Mouse (Mus musculus) neural tube, embryonic 12.5 days (tissue): Measurements from ENCODE around the gene Syne1. TPM values are rescaled to one million over a fixed set of nuclear protein-coding genes. Genes with fewer than 3 reads are reported as not detected.

ENCODE experiments used
- ATAC-seq: fragments of 200-750 bp; cut with Nextera tagmentation; 2 replicates; pipeline ENCODE4 v1.8.0; 2017; ENCODE audit warnings: low read depth, mild to moderate bottlenecking, moderate TSS enrichment, moderate library complexity; ENCODE audit not compliant: low FRiP score
- H3K27ac ChIP-seq: fragments of 300-500 bp; sonication (generic); 2 replicates; pipeline ENCODE4 v1.5.1; 2016
- H3K27me3 ChIP-seq: fragments of 300-500 bp; sonication (generic); replicated peaks from 2 replicates; pipeline ENCODE4 v1.6.1; 2016; ENCODE audit warnings: mild to moderate bottlenecking
- H3K36me3 ChIP-seq: fragments of 300-500 bp; sonication (generic); 2 replicates; pipeline ENCODE4 v1.6.1; 2016; ENCODE audit warnings: mild to moderate bottlenecking
- H3K4me1 ChIP-seq: fragments of 300-500 bp; sonication (generic); 2 replicates; pipeline ENCODE4 v1.6.1; 2016
- H3K4me2 ChIP-seq: fragments of 300-500 bp; sonication (generic); replicated peaks from 2 replicates; pipeline ENCODE4 v1.6.1; 2016; ENCODE audit warnings: mild to moderate bottlenecking
- H3K4me3 ChIP-seq: fragments of 300-500 bp; sonication (generic); 2 replicates; pipeline ENCODE4 v1.5.1; 2016
- H3K9ac ChIP-seq: fragments of 300-500 bp; sonication (generic); 2 replicates; pipeline ENCODE4 v1.6.1; 2016; ENCODE audit warnings: mild to moderate bottlenecking
- H3K9me3 ChIP-seq: fragments of 300-500 bp; sonication (generic); 2 replicates; pipeline ENCODE4 v1.6.1; 2016; ENCODE audit warnings: mild to moderate bottlenecking
- WGBS: fragments of 180-500 bp; shearing (Covaris S2); methylation state at CpG from one replicate; pipeline ENCODE4 v1.1.7; 2016; 5-methylcytosine and 5-hydroxymethylcytosine counted together
- polyA plus RNA-seq: library from polyadenylated mRNA; unstranded; fragments of >200 nt; fragmentation: Nextera tagmentation; extraction: Ambion mirVana; gene quantifications from 2 replicates; pipeline ENCODE4 v1.2.1, GENCODE M21; 2016

Gene Syne1
- polyA plus RNA-seq, 1 experiment from 2014 or later: 5.9 TPM

- H3K27me3 ChIP-seq: no peaks in the 10 kb centered on the region
- no peaks in the 10 kb centered on the region for H3K4me1 ChIP-seq
- no peaks in the 10 kb centered on the region for H3K9me3 ChIP-seq
- H3K27ac ChIP-seq: no peak overlapping the region
- no peak overlapping the region for H3K9ac ChIP-seq
- no peaks in the 10 kb centered on the region for H3K36me3 ChIP-seq
- no peak overlapping the region for H3K4me2 ChIP-seq
- ATAC-seq: peak; percentile 58; the same call in 1 of the 2 replicates
- no peak overlapping the region for H3K4me3 ChIP-seq
- WGBS: 57% methylated on average over 6 of the region's 6 CpGs
Measured at GRCm38 (mm10) chr10:5480097-5480496, 71.2 kb downstream of the Syne1 start.

GRCm38 (mm10) chr10:5468638-5469037 lies 82.6 kb downstream of the Syne1 start:
- Histone ChIP-seq H3K4me1 (no peaks in the 10 kb centered on the region), H3K9ac (no peak overlapping the region), H3K27ac (no peak overlapping the region), H3K4me2 (no peak overlapping the region), H3K4me3 (no peak overlapping the region), H3K9me3 (no peaks in the 10 kb centered on the region), H3K36me3 (no peaks in the 10 kb centered on the region), H3K27me3 (no peaks in the 10 kb centered on the region)
- 94% methylated on average over 2 of the region's 2 CpGs for WGBS
- ATAC-seq: no peak

GRCm38 (mm10) chr10:5453830-5454229 lies 97.5 kb downstream of the Syne1 start:
- ATAC-seq: no peak
- no peaks in the 10 kb centered on the region for H3K9me3 ChIP-seq
- H3K4me2 ChIP-seq: no peak overlapping the region

GRCm38 (mm10) chr10:5449944-5450343 lies 101.3 kb downstream of the Syne1 start:
- Histone ChIP-seq H3K9me3 (no peaks in the 10 kb centered on the region), H3K4me2 (no peak overlapping the region), H3K27ac (no peak overlapping the region), H3K27me3 (no peaks in the 10 kb centered on the region), H3K4me1 (no peaks in the 10 kb centered on the region), H3K36me3 (no peaks in the 10 kb centered on the region), H3K9ac (no peak overlapping the region), H3K4me3 (no peak overlapping the region)
- 92% methylated on average over 2 of the region's 2 CpGs for WGBS
- ATAC-seq: no peak

More at GRCm38 (mm10) chr10:5453830-5454229, 97.5 kb downstream of the Syne1 start:
- H3K27me3 ChIP-seq: no peaks in the 10 kb centered on the region
- H3K4me3 ChIP-seq: no peak overlapping the region
- H3K4me1 ChIP-seq: no peaks in the 10 kb centered on the region
- H3K36me3 ChIP-seq: no peaks in the 10 kb centered on the region
- no peak overlapping the region for H3K27ac ChIP-seq
- no peak overlapping the region for H3K9ac ChIP-seq

GRCm38 (mm10) chr10:5447950-5448716 lies 103.1 kb downstream of the Syne1 start:
- Histone ChIP-seq H3K4me3 (no peak overlapping the region), H3K4me1 (no peaks in the 10 kb centered on the region), H3K9ac (no peak overlapping the region), H3K27me3 (no peaks in the 10 kb centered on the region), H3K27ac (no peak overlapping the region), H3K4me2 (no peak overlapping the region), H3K9me3 (no peaks in the 10 kb centered on the region), H3K36me3 (no peaks in the 10 kb centered on the region)
- 71% methylated on average over 4 of the region's 4 CpGs for WGBS
- ATAC-seq: no peak

- no peak overlapping the region for H3K9ac ChIP-seq
- no peak overlapping the region for H3K4me2 ChIP-seq
- H3K9me3 ChIP-seq: no peaks in the 10 kb centered on the region
- WGBS: 93% methylated on average over 3 of the region's 3 CpGs
- H3K27ac ChIP-seq: no peak overlapping the region
- no peaks in the 10 kb centered on the region for H3K27me3 ChIP-seq
- H3K4me3 ChIP-seq: no peak overlapping the region
- H3K36me3 ChIP-seq: no peaks in the 10 kb centered on the region
- no peak for ATAC-seq
- H3K4me1 ChIP-seq: no peaks in the 10 kb centered on the region
Measured at GRCm38 (mm10) chr10:5445313-5445712, 106.0 kb downstream of the Syne1 start.

- Histone ChIP-seq H3K27ac (no peak overlapping the region), H3K4me2 (no peak overlapping the region), H3K9me3 (no peaks in the 10 kb centered on the region), H3K27me3 (no peaks in the 10 kb centered on the region), H3K36me3 (no peaks in the 10 kb centered on the region), H3K4me1 (no peaks in the 10 kb centered on the region), H3K9ac (no peak overlapping the region), H3K4me3 (no peak overlapping the region)
- 92% methylated on average over 2 of the region's 2 CpGs for WGBS
- ATAC-seq: no peak
Measured at GRCm38 (mm10) chr10:5443020-5443419, 108.3 kb downstream of the Syne1 start.

GRCm38 (mm10) chr10:5439802-5440350 lies 111.4 kb downstream of the Syne1 start:
- 0 out of 2 replicates have a peak, but pooled peaks have one; percentile 33 for ATAC-seq

GRCm38 (mm10) chr10:5437766-5438165 lies 113.5 kb downstream of the Syne1 start:
- Histone ChIP-seq H3K4me2 (no peak overlapping the region), H3K9me3 (no peaks in the 10 kb centered on the region), H3K27ac (no peak overlapping the region), H3K36me3 (no peaks in the 10 kb centered on the region), H3K4me1 (no peaks in the 10 kb centered on the region), H3K9ac (no peak overlapping the region), H3K4me3 (no peak overlapping the region), H3K27me3 (no peaks in the 10 kb centered on the region)
- no peak for ATAC-seq
- WGBS: 92% methylated on average over 2 of the region's 2 CpGs

More at GRCm38 (mm10) chr10:5439802-5440350, 111.4 kb downstream of the Syne1 start:
- Histone ChIP-seq H3K4me3 (no peak overlapping the region), H3K4me2 (no peak overlapping the region), H3K9me3 (no peaks in the 10 kb centered on the region), H3K36me3 (no peaks in the 10 kb centered on the region), H3K4me1 (no peaks in the 10 kb centered on the region), H3K9ac (no peak overlapping the region), H3K27ac (no peak overlapping the region), H3K27me3 (no peaks in the 10 kb centered on the region)
- WGBS: 44% methylated on average over 2 of the region's 2 CpGs

GRCm38 (mm10) chr10:5423984-5424383 lies 127.3 kb downstream of the Syne1 start:
- H3K27ac ChIP-seq: no peak overlapping the region
- no peak for ATAC-seq
- no peak overlapping the region for H3K4me3 ChIP-seq
- H3K4me1 ChIP-seq: no peaks in the 10 kb centered on the region
- no peaks in the 10 kb centered on the region for H3K9me3 ChIP-seq
- H3K9ac ChIP-seq: no peak overlapping the region
- no peaks in the 10 kb centered on the region for H3K27me3 ChIP-seq
- H3K36me3 ChIP-seq: no peaks in the 10 kb centered on the region
- 89% methylated on average over 4 of the region's 4 CpGs for WGBS
- no peak overlapping the region for H3K4me2 ChIP-seq

GRCm38 (mm10) chr10:5415730-5416129 lies 135.6 kb downstream of the Syne1 start:
- no peak overlapping the region for H3K27ac ChIP-seq
- no peak overlapping the region for H3K9ac ChIP-seq
- WGBS: 88% methylated on average over 3 of the region's 3 CpGs
- ATAC-seq: no peak
- H3K36me3 ChIP-seq: no peaks in the 10 kb centered on the region
- H3K4me1 ChIP-seq: no peaks in the 10 kb centered on the region
- H3K4me2 ChIP-seq: no peak overlapping the region
- no peaks in the 10 kb centered on the region for H3K27me3 ChIP-seq
- no peak overlapping the region for H3K4me3 ChIP-seq
- H3K9me3 ChIP-seq: no peaks in the 10 kb centered on the region

- Histone ChIP-seq H3K9ac (no peak overlapping the region), H3K4me1 (no peaks in the 10 kb centered on the region), H3K9me3 (no peaks in the 10 kb centered on the region), H3K36me3 (no peaks in the 10 kb centered on the region), H3K4me2 (no peak overlapping the region), H3K4me3 (no peak overlapping the region), H3K27me3 (no peaks in the 10 kb centered on the region), H3K27ac (no peak overlapping the region)
- WGBS: 84% methylated on average over 6 of the region's 6 CpGs
- ATAC-seq: no peak
Measured at GRCm38 (mm10) chr10:5384131-5384776, 167.0 kb downstream of the Syne1 start.
